Mouse (Mus musculus) brain, embryonic 18.5 days (tissue): ENCODE results near the gene Nefh.

ENCODE experiments used
- DNase-seq: peaks from one replicate; pipeline ENCODE4 v3.0.0-alpha.2; 2012; ENCODE audit warnings: low read depth, low spot score

The Nefh gene

DNA sequence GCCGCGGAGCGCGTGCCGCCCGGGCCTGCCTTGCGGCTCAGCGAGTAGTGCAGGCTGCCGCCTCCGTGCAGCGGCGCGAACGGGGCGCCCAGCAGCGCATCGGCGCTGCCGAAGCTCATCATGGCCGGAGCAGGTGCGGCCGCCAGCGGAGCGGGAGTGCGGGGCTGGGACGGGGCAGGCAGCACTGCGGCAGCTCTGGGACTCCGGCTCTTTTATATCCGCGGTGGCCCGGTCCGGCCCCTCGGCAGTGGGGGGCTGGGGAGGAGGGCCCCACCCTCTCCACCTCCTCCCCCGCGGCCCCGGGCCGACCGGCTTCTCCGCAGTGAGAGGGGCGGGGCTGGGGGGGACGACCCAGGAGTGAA is at the start of gene Nefh:
Nefh (minus strand) TSS at position 252 of the 362 bp plus-strand sequence.
- DNase-seq, result no peak

DNA sequence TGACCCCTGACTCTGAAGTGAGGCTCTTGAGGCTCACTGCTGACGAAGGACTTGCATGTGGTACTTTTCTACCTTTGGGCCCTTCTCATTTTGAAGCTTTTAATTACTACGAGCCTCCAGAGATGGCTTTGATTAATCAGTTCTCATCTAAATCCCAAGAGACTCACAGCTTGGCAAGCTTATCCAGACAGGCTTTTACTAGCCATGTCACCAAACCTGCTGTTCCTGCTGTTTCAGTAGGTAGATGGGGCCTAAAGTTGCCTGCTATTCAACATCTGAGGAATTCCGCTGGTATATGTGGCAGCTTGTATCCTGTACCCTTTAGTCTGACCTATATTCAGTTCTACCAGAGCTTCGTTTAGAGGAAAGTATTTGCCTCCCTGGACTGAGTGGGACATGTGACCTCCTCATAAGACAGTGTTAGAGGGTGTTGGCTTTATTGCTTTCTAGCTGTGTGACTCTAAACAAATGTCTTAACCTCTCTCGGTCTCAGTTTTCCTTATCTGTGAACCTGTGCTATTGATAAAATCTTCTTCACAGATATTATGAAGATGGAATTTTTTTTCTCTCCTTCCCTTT is 48.8 kb upstream of the Nefh start:
- no peak for DNase-seq

DNA sequence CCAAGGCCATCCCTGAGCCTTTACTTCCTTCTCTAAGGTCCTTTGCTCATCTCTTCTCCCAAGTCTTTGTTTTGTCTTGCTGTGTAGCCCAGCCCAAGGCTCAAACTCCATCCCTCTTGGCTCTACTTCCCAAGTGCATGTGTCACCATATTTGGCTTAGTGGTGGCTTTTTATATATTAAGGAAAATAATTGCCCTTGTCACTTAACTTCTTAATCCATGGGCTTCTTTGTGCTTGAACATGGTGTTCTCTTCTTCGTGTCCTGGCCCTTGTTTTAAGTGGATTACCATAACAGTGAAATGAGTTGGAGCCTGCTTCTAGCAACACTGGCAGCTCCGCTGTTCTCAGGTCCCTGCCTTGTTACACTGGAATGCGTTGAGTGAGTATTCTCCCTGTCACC is 47.8 kb upstream of the Nefh start:
- no peak for DNase-seq

DNA sequence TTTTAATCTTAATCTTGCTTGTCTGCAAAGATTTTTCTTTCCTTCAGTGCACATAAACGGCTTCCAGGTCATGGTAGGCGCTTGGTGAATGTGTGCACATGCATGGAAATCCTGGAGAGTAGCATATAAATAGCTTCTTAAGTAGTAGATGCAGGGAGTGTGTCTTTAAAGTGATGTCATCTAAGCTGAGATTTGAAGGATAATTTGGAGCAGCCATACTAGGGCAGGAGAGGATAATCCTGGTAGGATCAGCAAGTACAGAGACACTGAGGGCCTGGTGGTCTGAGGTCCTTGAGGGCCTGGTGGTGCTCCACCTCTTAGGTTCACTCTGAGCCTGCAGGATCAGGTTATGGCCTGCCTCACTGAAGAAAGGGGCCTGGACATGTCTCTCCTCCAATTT is 44.6 kb upstream of the Nefh start:
- no peak for DNase-seq

DNA sequence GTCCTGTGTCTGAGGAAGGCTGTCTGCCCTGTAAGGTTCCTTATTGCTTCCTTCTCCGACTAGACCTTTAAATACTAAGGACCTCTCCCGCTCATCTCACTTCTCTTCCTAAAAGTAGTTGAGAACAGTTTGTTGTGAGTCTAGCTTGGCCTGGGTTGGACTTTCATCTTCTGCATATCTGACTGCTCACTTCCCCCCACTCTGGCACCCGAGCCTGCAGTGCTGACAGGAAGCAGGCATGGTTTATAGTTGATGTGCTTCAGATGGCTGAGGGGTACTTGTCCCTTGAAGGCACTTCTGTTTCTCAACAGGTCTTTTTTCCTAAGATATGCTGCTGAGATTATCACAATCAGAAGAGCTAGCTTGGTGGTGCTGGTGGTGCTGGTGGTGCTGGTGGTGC is 41.3 kb upstream of the Nefh start:
- DNase-seq, result no peak

DNA sequence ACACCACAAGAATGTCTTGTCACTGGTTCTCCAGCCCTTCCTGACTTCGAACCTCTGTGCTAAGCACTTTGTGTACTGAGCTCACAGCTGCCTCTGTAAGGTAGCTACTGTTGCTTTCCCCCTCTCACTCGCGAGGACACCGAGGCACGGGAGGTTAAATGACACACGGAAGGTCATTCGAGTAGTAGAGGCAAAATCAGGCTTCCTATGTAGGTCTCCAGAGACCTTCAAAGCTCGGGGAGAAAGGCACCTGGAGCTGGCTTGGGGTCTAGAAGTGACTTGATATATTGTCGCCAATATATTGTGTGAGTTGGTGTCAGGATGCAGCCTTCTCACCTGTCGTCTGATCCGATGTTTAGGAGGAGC is 39.6 kb upstream of the Nefh start:
- no peak for DNase-seq

DNA sequence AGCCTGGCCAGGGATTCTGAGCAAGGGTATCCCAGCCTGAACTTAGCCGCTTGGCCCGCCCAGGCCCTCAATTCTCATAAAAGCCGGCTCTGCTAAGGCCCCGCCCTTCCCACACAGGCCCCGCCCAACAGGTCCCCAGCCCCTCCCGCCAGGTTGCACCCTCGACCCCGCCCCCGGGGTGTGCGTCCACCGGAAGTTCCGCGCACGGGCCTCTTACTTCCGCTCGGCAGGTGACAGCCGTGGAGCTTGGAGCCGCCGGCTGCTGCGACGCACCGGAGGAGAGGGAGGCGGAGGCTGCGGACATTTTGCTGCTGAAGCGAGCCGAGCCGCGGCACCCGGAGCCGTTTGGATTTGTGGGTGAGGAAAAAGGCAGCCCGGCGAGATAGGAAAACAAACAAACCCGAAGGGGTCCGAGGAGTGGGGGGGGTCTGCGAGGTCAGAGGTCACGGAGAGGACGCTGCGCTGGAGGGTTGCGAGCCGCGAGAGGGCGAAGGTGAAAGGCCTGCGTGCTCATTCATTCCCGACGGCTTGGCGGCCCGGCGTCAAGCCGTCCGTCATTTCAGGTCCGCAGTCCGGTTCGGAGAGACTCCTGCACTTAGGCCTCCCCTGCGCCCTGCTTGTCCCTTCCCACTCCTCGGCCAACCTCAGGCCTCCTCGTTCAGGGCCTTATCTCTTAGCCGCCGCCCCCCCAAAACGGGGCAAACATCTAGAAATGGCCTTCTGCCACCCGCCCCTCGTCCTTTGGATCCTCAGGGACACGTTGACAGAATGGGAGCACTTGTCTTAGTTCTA is 39.0 kb upstream of the Nefh start, which contains the start of gene Ap1b1:
Ap1b1 (plus strand) TSS at position 130 of the 792 bp plus-strand sequence.
- peak; percentile 54 for DNase-seq

DNA sequence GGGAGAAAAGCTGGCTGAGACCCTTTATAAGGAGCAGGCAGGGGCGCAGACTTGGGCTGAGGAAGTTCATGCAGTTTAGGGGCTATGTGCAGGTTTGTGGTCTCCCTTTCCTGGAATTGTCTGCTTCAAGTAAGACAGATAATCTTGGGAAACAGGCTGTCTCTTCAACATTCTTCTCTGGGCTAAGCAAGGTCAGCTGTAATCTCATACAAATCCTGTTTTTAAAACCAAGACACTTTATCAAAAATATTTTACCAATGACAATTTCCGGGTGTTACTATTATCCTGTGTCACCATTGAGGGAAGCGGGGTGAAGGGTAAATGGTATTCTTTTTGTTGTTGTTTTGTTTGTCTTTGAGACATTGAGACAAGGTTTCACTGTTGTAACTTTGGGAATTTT is 36.9 kb upstream of the Nefh start:
- DNase-seq, result no peak

DNA sequence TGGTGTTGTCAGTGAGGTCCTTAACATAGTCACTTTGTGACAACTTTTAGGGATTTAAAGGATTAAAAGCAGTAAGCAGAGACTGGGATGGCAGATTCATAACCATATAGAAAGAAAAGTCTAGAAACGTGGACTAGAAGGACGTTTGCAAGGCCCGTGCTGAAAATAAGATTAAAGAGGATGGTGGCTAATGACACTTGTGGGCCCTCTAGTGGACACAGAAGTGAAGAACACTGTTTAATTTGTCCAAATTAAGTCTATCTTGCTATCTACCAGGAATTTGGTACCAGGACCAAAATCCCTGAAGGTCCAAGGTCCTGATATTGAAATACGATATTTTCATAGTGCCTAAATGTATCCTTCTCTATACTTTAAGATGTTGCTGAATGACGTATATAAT is 36.4 kb upstream of the Nefh start:
- no peak for DNase-seq

DNA sequence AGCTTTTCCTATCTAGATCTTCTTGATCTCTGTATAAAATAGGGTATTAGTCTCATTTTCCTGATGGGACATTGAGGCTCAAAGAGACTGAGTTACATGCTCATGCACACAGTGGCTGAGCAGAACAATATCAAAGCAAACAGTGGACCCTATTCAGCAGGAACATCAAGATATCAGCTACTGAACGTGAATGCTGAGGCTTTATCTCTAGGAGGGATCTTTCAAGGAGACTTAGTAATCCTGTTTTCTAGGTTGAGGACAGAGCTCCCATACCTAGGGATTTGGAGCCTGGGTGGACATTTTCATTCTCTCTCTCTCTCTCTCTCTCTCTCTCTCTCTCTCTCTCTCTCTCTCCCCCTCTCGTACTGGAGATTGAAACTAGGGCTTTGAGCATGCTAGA is 35.7 kb upstream of the Nefh start:
- DNase-seq, result no peak

DNA sequence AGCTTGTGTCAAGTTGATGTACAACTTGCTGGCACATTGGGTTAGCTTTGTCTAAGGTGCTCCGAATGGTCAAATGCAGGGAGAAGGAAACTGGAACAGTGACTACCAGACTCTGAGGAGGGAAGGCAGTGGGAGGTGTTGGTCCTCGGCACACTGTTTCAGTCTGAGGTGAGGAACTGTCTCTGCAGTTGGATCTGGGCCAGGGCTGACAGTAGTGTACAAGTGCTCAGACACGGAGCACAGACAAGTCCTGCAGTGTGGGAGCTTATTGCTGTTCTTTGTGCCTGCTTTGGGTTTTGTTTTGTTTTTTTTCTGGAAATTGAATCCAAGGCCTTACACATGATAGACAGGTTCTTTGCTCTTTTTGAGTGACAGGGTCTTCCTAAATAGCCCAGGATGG is 35.1 kb upstream of the Nefh start:
- no peak for DNase-seq

DNA sequence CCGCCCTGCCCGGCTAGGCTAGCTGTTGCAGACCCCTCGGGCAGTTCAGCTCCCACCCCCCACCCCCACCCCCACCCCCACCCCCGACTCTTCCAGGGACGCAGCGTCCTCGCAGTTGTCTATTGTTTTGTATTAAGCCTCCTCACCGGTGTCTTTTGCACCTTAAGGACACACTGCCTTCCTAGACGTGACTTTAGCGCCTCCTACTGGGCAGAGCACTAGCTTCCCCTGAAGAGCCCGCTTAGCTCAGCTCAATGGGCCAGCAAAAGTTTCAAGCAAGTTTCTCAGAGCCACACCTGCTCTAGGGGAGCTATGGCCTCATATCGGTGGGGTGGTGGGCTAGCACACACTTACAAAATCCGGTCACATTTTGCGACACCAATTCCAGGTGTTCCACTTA is 27.8 kb upstream of the Nefh start:
- DNase-seq, result no peak

DNA sequence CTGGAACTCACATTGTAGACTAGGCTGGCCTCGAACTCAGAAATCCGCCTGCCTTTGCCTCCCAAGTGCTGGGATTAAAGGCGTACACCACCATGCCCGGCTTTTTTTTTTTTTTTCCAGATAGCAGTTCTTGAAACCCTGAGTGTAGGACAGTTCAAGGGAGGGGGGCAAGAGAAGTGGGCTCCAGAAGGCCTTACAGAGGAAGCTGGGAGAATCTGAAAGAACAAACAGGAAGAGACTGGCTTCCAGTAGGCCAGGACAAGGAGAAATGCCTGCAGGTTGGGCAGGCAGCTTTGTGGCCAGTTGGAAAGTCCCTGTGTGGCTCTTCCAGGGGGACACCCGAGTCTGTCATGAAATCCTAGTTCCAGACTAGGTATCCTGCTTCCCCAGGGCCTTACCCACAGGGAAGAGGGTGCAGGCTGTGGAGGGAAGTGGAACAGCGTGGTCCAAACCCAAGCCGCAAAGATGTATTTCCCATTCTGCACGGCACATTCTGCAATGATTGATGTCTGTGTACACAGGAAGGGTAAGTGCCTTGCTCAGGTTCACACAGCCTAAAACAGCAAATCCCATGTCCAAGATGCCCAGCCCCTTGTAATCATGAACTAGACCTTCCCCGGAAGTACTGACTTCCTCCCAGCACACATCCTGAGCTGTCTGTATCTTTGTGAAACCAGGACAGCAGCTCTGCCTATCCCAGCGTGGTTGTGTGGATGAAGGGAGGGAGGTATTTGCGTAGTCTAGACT is 26.7 kb upstream of the Nefh start:
- no peak for DNase-seq

DNA sequence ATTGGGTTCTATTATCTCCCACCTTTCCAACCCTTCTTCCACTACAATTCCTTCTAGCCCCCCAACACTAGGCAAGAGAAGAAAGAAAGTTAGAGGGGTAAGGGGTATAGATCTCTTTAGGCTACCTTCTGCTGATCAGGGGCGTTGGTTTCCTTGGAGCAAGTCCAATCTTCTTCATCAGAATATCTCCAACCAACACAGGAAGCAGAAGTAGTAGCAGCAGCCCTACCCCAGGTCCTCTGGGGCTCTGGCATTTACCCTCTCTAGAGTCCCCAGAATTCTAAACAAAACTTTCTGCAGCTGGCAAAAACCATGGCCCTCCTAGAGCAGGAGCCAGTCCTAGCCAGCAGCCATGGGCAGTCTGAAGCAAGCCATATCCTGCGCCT is 26.0 kb upstream of the Nefh start:
- no peak for DNase-seq

DNA sequence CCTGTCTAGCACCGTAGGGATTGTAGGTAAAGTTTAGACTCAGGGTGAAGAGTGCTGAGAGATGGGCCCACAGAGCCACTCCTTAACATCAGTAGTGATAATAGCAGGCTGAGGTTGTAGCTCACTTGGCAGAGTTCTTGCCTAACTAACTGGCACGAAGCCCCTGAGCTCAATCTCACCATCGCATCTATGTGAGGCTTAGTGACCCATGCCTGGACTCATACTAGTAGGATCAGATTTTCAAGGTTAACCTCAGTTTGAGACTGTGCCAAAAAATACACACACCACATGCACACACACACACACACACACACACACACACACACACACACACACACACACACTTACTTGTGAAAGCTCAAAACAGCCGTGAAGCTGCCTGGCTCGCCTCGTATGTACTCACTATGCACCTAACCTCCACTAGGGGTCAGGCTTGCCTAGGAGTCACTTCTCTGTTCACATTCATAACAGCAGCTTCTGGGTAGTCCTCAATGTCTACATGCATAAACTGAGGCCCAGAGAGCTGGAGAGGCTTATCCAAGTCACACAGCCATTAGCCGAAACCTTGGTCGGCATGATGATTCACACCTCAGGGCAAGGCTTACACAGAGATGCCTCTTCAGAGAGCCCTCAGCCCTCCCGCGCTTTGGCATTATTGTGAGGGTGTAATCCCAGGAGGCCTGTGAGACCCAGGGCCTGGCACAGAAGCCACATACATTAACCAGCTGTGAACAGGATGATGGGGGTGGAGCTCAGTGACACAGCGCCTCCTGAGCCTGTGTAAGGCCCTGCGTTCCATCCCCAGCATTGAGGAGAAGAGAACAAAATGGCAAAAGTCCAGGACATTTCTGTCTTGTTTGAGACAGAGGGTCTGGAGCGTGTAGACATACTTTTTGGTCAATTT is 25.4 kb upstream of the Nefh start:
- DNase-seq, result no peak

DNA sequence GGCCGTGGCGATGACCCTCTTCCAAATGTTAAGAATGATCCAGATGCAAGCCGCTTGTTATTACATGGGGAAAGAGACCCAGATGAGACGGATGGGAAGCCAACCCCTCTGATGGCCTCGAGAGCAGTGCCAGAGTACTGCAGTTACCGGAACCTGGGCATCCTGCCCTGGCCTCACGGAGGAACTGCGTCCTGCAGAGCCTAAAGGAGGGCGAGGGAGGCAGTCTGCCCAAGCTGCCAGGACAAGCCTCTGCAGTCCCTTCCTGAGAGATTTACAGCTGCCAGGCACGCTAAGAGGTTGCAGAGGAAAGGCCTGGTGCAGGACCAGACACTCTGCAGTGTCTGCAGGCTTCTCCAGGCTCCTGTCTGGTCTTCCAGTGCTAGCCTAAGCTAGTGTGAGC is 20.5 kb upstream of the Nefh start:
- DNase-seq, result no peak

DNA sequence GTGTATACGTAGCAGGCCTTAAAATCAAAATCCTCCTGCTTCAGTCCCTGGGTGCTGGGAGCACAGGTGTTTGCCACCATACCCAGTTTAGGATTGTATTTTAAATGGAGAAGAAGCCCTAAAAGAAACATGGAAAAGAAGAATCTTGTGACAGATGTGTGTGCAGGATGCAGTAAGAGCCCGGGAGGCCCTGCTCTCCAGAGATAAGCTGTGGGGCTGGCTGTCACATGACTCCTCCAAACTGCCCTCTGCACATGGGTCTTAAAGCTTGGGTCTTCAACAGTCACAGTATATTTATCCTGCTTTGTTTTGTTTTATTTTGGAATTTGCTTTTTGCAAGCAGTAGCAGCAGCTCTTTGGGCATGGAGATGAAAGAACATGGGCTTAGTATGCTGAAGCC is 19.7 kb upstream of the Nefh start:
- no peak for DNase-seq

DNA sequence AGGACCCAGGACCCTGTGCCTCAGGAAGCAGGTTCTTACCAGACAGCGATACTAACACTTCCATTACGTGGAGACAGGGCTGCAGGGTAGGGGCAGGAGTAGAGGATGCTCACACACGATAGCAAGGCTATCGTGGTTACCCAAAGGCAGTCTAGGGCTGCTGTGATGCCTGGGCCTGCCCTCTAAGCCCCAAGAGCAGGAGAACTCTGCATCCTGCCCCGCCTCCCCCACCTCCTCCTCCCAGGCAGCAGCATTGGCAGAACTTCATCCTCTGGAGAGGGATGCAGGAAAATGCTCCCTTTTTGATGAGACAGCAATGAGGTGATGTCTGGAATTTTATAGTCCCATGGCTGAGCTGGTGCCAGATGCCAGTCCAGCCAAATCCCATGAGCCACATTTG is 19.0 kb upstream of the Nefh start:
- DNase-seq, result no peak

DNA sequence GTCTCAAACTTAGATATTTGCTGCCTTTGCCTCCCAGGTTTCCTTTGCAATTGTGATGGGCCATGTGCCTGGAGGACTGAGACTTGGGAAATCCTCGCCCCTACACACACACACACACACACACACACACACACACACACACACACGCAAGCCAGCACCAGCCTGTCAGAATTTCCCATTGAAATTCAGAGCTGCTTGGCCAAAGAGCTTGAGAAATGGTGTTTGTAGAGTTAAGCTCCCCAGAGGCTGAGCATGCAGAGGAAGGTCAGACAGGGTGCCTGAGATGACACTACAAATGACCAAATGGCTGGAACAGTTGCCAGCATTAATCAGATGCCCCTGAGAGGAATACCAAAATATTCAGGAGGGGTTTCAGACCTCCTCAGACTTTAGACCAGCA is 18.5 kb upstream of the Nefh start:
- DNase-seq, result no peak

DNA sequence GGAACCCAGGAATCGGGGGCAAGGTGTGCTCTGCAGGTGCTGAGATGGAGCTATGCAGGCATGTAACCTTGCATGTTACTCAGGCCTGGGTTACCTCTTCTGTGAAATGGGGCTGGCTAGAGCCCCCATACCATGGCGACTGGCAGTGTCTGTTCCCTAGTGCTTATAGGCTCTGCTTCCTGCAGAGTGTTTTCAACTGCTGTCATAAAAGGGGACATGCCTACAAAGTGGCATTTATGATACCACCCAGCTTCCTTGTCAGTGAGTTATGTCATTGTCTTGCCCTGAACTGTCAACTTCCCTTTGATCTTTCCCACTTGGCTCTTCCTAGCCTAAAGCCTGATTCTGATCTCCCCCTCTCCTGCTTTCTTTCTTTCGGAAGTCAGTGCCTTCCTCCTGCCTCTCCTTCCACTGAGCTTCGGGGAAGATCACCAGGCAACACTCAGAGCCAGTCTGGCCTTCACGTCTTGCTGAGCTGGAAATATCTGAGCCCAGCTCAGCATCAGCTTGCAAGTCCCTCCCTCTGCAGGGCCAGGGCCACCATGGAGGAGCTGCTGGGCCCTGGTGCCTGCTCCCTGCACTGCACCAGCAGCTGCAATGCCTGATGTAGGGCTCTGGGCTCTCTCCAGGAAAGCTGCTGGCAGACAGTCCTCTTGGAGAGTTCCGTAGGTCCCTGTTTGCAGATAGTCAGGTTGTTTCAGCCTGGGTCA is 15.4 kb upstream of the Nefh start:
- DNase-seq, result no peak

DNA sequence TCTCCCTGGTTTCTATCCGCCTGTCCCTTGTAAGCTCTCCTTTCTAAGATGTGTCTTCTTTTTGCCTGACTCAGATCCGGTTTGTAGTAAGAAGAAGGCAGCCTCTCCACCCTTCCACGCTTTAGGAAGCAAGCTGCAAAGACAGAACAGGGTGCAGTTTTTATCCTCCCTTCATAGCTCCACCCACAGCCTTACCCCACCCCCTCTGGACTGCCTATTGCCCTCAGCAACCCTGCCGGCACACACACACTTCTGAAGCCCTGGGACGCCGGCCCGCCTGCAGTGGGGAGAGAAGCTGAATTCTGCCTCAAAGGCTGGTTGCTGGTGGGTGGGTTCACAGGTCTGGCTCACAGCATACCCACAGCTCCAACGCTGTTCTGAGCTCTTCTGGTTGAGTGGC is 6.1 kb upstream of the Nefh start:
- no peak for DNase-seq
